Mouse (Mus musculus): Measurements from ENCODE around the gene Sbno2. TPM values are rescaled to one million over a fixed set of nuclear protein-coding genes. Genes with fewer than 3 reads are reported as not detected.

The Sbno2 gene
- total and polyA plus RNA-seq, 3 experiments = 9.7 to 24.2 (median 22.6) TPM

GRCm38 (mm10) chr10:80116927-80117691 is 11.7 kb upstream of the Sbno2 start:
- Histone ChIP-seq H3K27ac (ENCODE audit: insufficient read depth, low read depth) (no peak overlapping the region), H3K9ac (ENCODE audit: insufficient read depth, low read depth) (peak overlapping the region; percentile 93), H3K4me1 (ENCODE audit: control insufficient read depth in 1 of 2, insufficient read depth in 2 of 2) (peaks cover 21 to 52% of the 10 kb centered on the region in 2 experiments), H3K36me3 (replicated peaks in 1 of 2; ENCODE audit: control insufficient read depth in 1 of 2, insufficient read depth in 1 of 2, low read length in 1 of 2) (peaks cover 36 to 48% of the 10 kb centered on the region in 2 experiments), H3K9me3 (replicated peaks; ENCODE audit: low read length) (no peaks in the 10 kb centered on the region), H3K27me3 (replicated peaks) (no peaks in the 10 kb centered on the region), H3K79me2 (replicated peaks; ENCODE audit: control insufficient read depth, extremely low read depth, insufficient read depth, poor library complexity, severe bottlenecking) (peaks cover 63% of the 10 kb centered on the region), H3K4me3 (replicated peaks in 1 of 3; ENCODE audit: low read depth in 2 of 3, low read length in 2 of 3, poor library complexity in 1 of 3) (peak overlapping the region; percentile 85 to 93 (median 90)), H3K4me2 (ENCODE audit: insufficient read depth, low read depth, poor library complexity, severe bottlenecking) (peak overlapping the region; percentile 83)
- TF ChIP-seq NRF1 (IDR thresholded peaks at IDR 0.05; ENCODE audit: low read depth, low read length) (peak; percentile 52), ZNF384 (IDR thresholded peaks at IDR 0.05; ENCODE audit: low read depth, low read length) (no peak), JUND (conservative IDR thresholded peaks at IDR 0.05; ENCODE audit: low read depth, low read length) (no peak), SMC3 (IDR thresholded peaks at IDR 0.05; ENCODE audit: low read depth, low read length) (0 out of 2 replicates have a peak, but pooled peaks have one; percentile 1), USF2 (conservative IDR thresholded peaks at IDR 0.05; ENCODE audit: low read depth, low read length) (no peak), MXI1 (IDR thresholded peaks at IDR 0.05; ENCODE audit: low read depth, low read length) (0 out of 2 replicates have a peak, but pooled peaks have one; percentile 11), GABPA (IDR thresholded peaks at IDR 0.05; ENCODE audit: insufficient replicate concordance, low read depth, low read length) (no peak), CTCF (conservative IDR thresholded peaks at IDR 0.05 in 1 of 2, IDR thresholded peaks at IDR 0.05 in 1 of 2; ENCODE audit: low read depth in 2 of 2, low read length in 2 of 2) (peak in 1 of 2 experiments; percentile 14; a peak in 1 of 4 replicates), MAX (IDR thresholded peaks at IDR 0.05; ENCODE audit: low read length) (no peak), JUN (IDR thresholded peaks at IDR 0.05; ENCODE audit: insufficient read depth, low read depth, low read length) (no peak)
- dilution Hi-C loops (cut with MboI; ENCODE audit: extremely low pct_ligation_motif_present, extremely low pct_unique_long_range_greater_than_20kb, low sequenced_read_pairs) = no loop called here
- in situ Hi-C loops (cut with MboI; ENCODE audit: low pct_ligation_motif_present, low pct_unique_long_range_greater_than_20kb, low sequenced_read_pairs) = no loop called here
- peak; percentile 27 for DNase-seq (ENCODE audit: extremely low read depth)

GRCm38 (mm10) chr10:80116563-80116926 is 11.2 kb upstream of the Sbno2 start:
- no peak for TF ChIP-seq POLR2A (IDR thresholded peaks at IDR 0.05; ENCODE audit: low read depth, low read length)
- no peak for TF ChIP-seq SMC3 (IDR thresholded peaks at IDR 0.05; ENCODE audit: low read depth, low read length)
- TF ChIP-seq ETS1 (conservative IDR thresholded peaks at IDR 0.05; ENCODE audit: low read depth, low read length) = no peak
- TF ChIP-seq NRF1 (IDR thresholded peaks at IDR 0.05; ENCODE audit: low read depth, low read length) = no peak
- no peak for TF ChIP-seq BHLHE40 (IDR thresholded peaks at IDR 0.05; ENCODE audit: low read depth, low read length)
- no peak for TF ChIP-seq HCFC1 (IDR thresholded peaks at IDR 0.05; ENCODE audit: low read depth, low read length)
- no peak for TF ChIP-seq SIN3A (IDR thresholded peaks at IDR 0.05; ENCODE audit: low read length)
- TF ChIP-seq RCOR1 (conservative IDR thresholded peaks at IDR 0.05; ENCODE audit: low read depth, low read length) = no peak
- no peak for TF ChIP-seq NELFE (IDR thresholded peaks at IDR 0.05; ENCODE audit: low read depth, low read length)
- TF ChIP-seq MAX (IDR thresholded peaks at IDR 0.05; ENCODE audit: low read length) = no peak
- TF ChIP-seq ZNF384 (IDR thresholded peaks at IDR 0.05; ENCODE audit: low read depth, low read length) = no peak
- TF ChIP-seq MXI1 (IDR thresholded peaks at IDR 0.05; ENCODE audit: low read depth, low read length) = no peak
- no peak for TF ChIP-seq TBP (conservative IDR thresholded peaks at IDR 0.05; ENCODE audit: low read depth, low read length)
- TF ChIP-seq EP300 (IDR thresholded peaks at IDR 0.05; ENCODE audit: low read length) = no peak
- TF ChIP-seq MYC (IDR thresholded peaks at IDR 0.05; ENCODE audit: low read depth, low read length) = no peak
- no peak for TF ChIP-seq MEF2A (IDR thresholded peaks at IDR 0.05; ENCODE audit: borderline replicate concordance, low read depth, low read length)
- TF ChIP-seq IRF4 (IDR thresholded peaks at IDR 0.05; ENCODE audit: low read depth, low read length) = no peak
- no peak for TF ChIP-seq ZC3H11A (IDR thresholded peaks at IDR 0.05; ENCODE audit: low read depth, low read length)
- TF ChIP-seq TCF12 (IDR thresholded peaks at IDR 0.05; ENCODE audit: low read depth, low read length) = no peak

More at GRCm38 (mm10) chr10:80116563-80116926, 11.2 kb upstream of the Sbno2 start:
- Histone ChIP-seq H3K79me2 (replicated peaks; ENCODE audit: control insufficient read depth, extremely low read depth, insufficient read depth, poor library complexity, severe bottlenecking) (peaks cover 57% of the 10 kb centered on the region), H3K4me1 (ENCODE audit: control insufficient read depth in 1 of 2, insufficient read depth in 2 of 2) (peaks cover 20 to 46% of the 10 kb centered on the region in 2 experiments), H3K9me3 (replicated peaks; ENCODE audit: low read length) (no peaks in the 10 kb centered on the region), H3K4me2 (ENCODE audit: insufficient read depth, low read depth, poor library complexity, severe bottlenecking) (peak overlapping the region; percentile 83), H3K27me3 (replicated peaks) (no peaks in the 10 kb centered on the region), H3K27ac (ENCODE audit: insufficient read depth, low read depth) (peak overlapping the region; percentile 25; the same call in 1 of the 2 replicates), H3K9ac (ENCODE audit: insufficient read depth, low read depth) (peak overlapping the region; percentile 93), H3K4me3 (replicated peaks in 1 of 3; ENCODE audit: low read depth in 2 of 3, low read length in 2 of 3, poor library complexity in 1 of 3) (peak overlapping the region; percentile 85 to 93 (median 90)), H3K36me3 (replicated peaks in 1 of 2; ENCODE audit: control insufficient read depth in 1 of 2, insufficient read depth in 1 of 2, low read length in 1 of 2) (peaks cover 30 to 42% of the 10 kb centered on the region in 2 experiments)
- in situ Hi-C loops (cut with MboI; ENCODE audit: low pct_ligation_motif_present, low pct_unique_long_range_greater_than_20kb, low sequenced_read_pairs) = no loop called here
- DNase-seq (ENCODE audit: extremely low read depth) = no peak
- dilution Hi-C loops (cut with MboI; ENCODE audit: extremely low pct_ligation_motif_present, extremely low pct_unique_long_range_greater_than_20kb, low sequenced_read_pairs) = no loop called here

Data from CH12.LX (cell line).